Mouse (Mus musculus) spleen, postnatal 36 days (tissue): ENCODE data around the gene Bub1b.

ENCODE experiments used
- DNase-seq, 2 experiments: peaks; one replicate each; pipeline ENCODE4 v3.0.0; 2022; ENCODE audit warnings: low spot score in 2 of 2, mixed read lengths in 1 of 2

Gene Bub1b

GRCm38 (mm10) chr2:118618013-118618412 is 20.0 kb downstream of the Bub1b start:
- DNase-seq: no peak

- no peak for DNase-seq
These were observed 22.1 kb downstream of the Bub1b start for GRCm38 (mm10) chr2:118620101-118620500.

- DNase-seq: peak; percentile 71 to 73
These were observed 22.6 kb downstream of the Bub1b start for GRCm38 (mm10) chr2:118620608-118621007.

- DNase-seq: no peak
These were observed 31.3 kb downstream of the Bub1b start for GRCm38 (mm10) chr2:118629276-118629675.

- no peak for DNase-seq
These were observed 35.4 kb downstream of the Bub1b start for GRCm38 (mm10) chr2:118633441-118633840.

GRCm38 (mm10) chr2:118637258-118637657 is 39.2 kb downstream of the Bub1b start:
- no peak for DNase-seq

- DNase-seq: peak; percentile 70 to 74
These were observed 40.0 kb downstream of the Bub1b start for GRCm38 (mm10) chr2:118637888-118638526.

GRCm38 (mm10) chr2:118638686-118639085 is 40.7 kb downstream of the Bub1b start:
- DNase-seq: peak; percentile 57 to 62

GRCm38 (mm10) chr2:118641147-118641546 is 43.1 kb downstream of the Bub1b start:
- DNase-seq: no peak

- DNase-seq: peak; percentile 75 to 80
These were observed 44.4 kb downstream of the Bub1b start for GRCm38 (mm10) chr2:118642431-118642830.

GRCm38 (mm10) chr2:118642942-118643341 is 44.9 kb downstream of the Bub1b start:
- no peak for DNase-seq

GRCm38 (mm10) chr2:118646665-118647064 is 48.7 kb downstream of the Bub1b start:
- no peak for DNase-seq

GRCm38 (mm10) chr2:118650697-118651096 is 52.7 kb downstream of the Bub1b start:
- DNase-seq: peak; percentile 45 to 66

- no peak for DNase-seq
These were observed 58.8 kb downstream of the Bub1b start for GRCm38 (mm10) chr2:118656688-118657281.

- DNase-seq: peak; percentile 58 to 64
These were observed 60.4 kb downstream of the Bub1b start for GRCm38 (mm10) chr2:118658457-118658856.

- peak; percentile 49 to 74 for DNase-seq
These were observed 61.1 kb downstream of the Bub1b start for GRCm38 (mm10) chr2:118659077-118659476.

- no peak for DNase-seq
These were observed 61.5 kb downstream of the Bub1b start for GRCm38 (mm10) chr2:118659493-118659892.

- peak; percentile 37 to 61 for DNase-seq
These were observed 62.0 kb downstream of the Bub1b start for GRCm38 (mm10) chr2:118659998-118660452.

GRCm38 (mm10) chr2:118661891-118662290 is 63.9 kb downstream of the Bub1b start:
- no peak for DNase-seq

GRCm38 (mm10) chr2:118662902-118663803 is 65.1 kb downstream of the Bub1b start, which contains the start of gene Pak6:
Pak6 (plus strand) TSS chr2:118663303.
- no peak for DNase-seq

- no peak for DNase-seq
These were observed 66.1 kb downstream of the Bub1b start for GRCm38 (mm10) chr2:118663804-118664766.
